Mouse (Mus musculus): ENCODE measurements around the gene Gm20481. TPM values are rescaled to one million over a fixed set of nuclear protein-coding genes. Genes with fewer than 3 reads are reported as not detected.
A peak's percentile ranks its signal among the peaks of the same experiment; 100 is the strongest.
"Not testable (repeated sequence)": the region's sequence is repeated elsewhere in the genome, so short reads cannot be mapped to it uniquely, and the experiment has no call there.

The Gm20481 gene
- polyA plus RNA-seq, 1 experiment from 2014 or later = not detected

DNA sequence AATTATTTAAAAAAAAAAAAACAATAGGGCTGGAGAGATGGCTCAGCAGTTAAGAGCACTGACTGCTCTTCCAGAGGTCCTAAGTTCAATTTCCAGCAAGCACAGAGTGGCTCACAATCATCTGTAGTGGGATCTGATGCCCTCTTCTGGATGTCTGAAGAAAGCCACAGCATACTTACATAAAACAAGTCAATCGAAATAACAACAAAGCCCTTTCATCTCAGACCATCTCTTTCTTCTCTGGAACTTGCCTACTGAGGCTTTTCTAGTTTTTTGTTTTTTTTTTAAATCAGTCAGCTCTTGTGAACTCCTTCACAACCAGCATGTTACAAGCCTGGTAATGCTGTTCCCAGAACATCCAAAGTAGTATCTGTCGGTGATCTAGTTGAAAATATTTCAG is 10.9 kb downstream of the Gm20481 start:
- WGBS = 19% methylated on average over 2 of the region's 2 CpGs
- peak overlapping the region; percentile 65 for H3K4me3 ChIP-seq (replicated peaks; ENCODE audit: low read length)
- H3K4me2 ChIP-seq (replicated peaks) = peak overlapping the region; percentile 96
- H3K4me1 ChIP-seq (replicated peaks; ENCODE audit: control insufficient read depth, insufficient read depth, low read length) = peaks cover 14% of the 10 kb centered on the region
- H3K36me3 ChIP-seq (replicated peaks; ENCODE audit: control insufficient read depth, insufficient read depth) = peaks cover 7% of the 10 kb centered on the region
- ATAC-seq (ENCODE audit: low FRiP score) = no peak
- H3K9ac ChIP-seq = peak overlapping the region; percentile 78
- 0 out of 2 replicates have a peak overlapping the region, but pooled peaks have one; percentile 26 for H3K27ac ChIP-seq
- no peaks in the 10 kb centered on the region for H3K9me3 ChIP-seq (ENCODE audit: control insufficient read depth, low read length)
- peak; percentile 31 for DNase-seq (ENCODE audit: low spot score)
- H3K27me3 ChIP-seq (ENCODE audit: control insufficient read depth, insufficient read depth, low read length) = no peaks in the 10 kb centered on the region

DNA sequence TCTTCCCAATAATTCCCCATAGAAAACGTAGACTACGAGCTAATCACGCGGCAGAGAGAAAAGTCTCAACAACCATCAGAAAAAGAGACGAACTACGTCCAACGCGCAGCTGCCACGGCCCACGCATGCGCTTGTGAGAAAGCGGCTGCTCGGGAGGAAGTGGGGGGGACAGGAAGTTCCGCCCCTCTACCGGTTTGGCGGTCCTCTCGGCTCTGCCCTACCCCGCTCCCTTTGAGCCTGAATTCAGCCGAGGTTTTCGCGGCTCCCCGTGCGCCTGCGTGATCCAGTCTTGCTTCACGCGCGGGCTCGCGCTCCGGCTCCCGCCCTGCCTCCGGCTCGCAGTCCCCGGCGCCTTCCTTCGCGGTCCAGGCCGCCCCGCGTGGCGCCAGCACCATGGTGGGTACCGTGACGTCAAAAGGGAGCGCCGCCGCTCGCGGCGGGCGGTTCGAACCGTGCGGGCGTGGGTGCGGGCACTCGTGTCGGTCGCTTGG is 12.0 kb downstream of the Gm20481 start, which contains the start of gene Lsm2:
Gene Lsm2 (plus strand): TSS at position 173 of the 491 bp plus-strand sequence.
- Histone ChIP-seq H3K36me3 (replicated peaks; ENCODE audit: control insufficient read depth, insufficient read depth) (peaks cover 18% of the 10 kb centered on the region), H3K4me2 (replicated peaks) (peak within 1 kb of the TSS; percentile 96), H3K9me3 (ENCODE audit: control insufficient read depth, low read length) (no peaks in the 10 kb centered on the region), H3K4me1 (replicated peaks; ENCODE audit: control insufficient read depth, insufficient read depth, low read length) (peaks cover 14% of the 10 kb centered on the region), H3K27ac (peak within 1 kb of the TSS; percentile 96), H3K4me3 (replicated peaks; ENCODE audit: low read length) (peak within 1 kb of the TSS; percentile 65), H3K9ac (peak within 1 kb of the TSS; percentile 78), H3K27me3 (ENCODE audit: control insufficient read depth, insufficient read depth, low read length) (no peaks in the 10 kb centered on the region)
- ATAC-seq (ENCODE audit: low FRiP score) = peak; percentile 94
- peak; percentile 89 for DNase-seq (ENCODE audit: low spot score)
- WGBS = under 1% methylated on average over 58 of the region's 58 CpGs

DNA sequence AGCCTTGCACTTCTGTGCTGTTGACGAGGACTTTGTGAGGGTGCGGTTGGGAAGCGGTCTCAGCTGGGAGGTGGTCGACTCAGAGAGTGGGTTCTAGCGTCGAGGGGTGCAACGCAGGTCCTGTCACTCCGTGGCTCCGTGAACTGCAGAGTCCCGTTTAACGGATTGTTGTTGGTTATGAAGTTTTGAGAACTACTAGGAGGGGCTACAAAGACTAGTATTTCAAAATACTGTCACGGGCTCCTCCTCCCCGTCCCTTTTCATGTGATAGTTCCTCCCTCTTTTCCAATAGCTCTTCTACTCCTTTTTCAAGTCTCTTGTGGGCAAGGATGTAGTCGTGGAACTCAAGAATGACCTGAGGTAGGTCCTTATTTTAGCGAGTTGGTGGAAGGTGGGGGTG is 12.6 kb downstream of the Gm20481 start:
- peak overlapping the region; percentile 78 for H3K9ac ChIP-seq
- under 1% methylated on average over 15 of the region's 15 CpGs for WGBS
- peak overlapping the region; percentile 96; the same call in 1 of the 2 replicates for H3K27ac ChIP-seq
- ATAC-seq (ENCODE audit: low FRiP score) (peak; percentile 24; the same call in 1 of the 2 replicates), DNase-seq (ENCODE audit: low spot score) (no peak)
- no peaks in the 10 kb centered on the region for H3K27me3 ChIP-seq (ENCODE audit: control insufficient read depth, insufficient read depth, low read length)
- peaks cover 19% of the 10 kb centered on the region for H3K36me3 ChIP-seq (replicated peaks; ENCODE audit: control insufficient read depth, insufficient read depth)
- peak overlapping the region; percentile 96 for H3K4me2 ChIP-seq (replicated peaks)
- H3K4me3 ChIP-seq (replicated peaks; ENCODE audit: low read length) = peak overlapping the region; percentile 65
- peaks cover 14% of the 10 kb centered on the region for H3K4me1 ChIP-seq (replicated peaks; ENCODE audit: control insufficient read depth, insufficient read depth, low read length)
- H3K9me3 ChIP-seq (ENCODE audit: control insufficient read depth, low read length) = no peaks in the 10 kb centered on the region

DNA sequence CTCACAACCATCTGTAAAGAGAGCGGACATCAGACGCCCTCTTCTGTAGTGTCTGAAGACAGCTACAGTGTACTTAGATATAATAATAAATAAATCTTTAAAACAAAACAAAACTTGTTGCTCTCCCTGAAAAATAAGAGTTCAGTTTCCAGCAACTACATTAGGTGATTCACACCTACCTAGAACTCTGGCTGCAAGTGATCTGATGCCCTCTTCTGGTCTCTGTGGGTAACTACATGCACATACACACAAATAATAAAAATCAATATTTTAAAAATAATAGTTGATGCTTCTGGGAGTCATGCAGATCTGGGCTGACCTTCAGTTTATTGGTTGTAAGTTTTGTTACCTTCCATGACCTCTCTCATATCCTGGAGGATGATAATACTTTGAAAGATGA is 14.5 kb downstream of the Gm20481 start:
- 69% methylated on average over 2 of the region's 2 CpGs for WGBS
- peak; percentile 58 for DNase-seq (ENCODE audit: low spot score)

DNA sequence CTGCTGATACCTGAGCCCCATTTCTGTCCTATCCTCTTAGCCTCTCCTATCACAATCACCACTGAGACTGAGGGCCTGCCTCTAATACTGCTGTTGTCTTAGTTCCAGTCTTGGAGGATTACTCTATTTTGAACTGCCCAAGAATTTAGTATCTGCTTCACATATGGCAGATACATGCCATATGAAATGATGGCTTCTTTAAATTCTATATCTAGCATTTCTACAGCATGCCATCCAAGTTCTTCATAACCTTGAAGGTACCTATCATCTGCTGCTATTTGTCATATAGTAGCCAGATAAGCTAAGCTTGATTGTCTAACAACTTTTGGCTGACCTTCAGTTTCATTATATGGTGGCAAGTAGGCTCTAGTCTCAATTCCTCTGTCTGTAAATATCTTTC is 25.0 kb downstream of the Gm20481 start:
- Histone ChIP-seq H3K36me3 (replicated peaks; ENCODE audit: control insufficient read depth, insufficient read depth) (0 out of 2 replicates have a peak, but pooled peaks cover 5% of the 10 kb centered on the region), H3K4me1 (replicated peaks; ENCODE audit: control insufficient read depth, insufficient read depth, low read length) (no peaks in the 10 kb centered on the region), H3K4me2 (replicated peaks) (no peak overlapping the region), H3K4me3 (replicated peaks; ENCODE audit: low read length) (no peak overlapping the region), H3K27me3 (ENCODE audit: control insufficient read depth, insufficient read depth, low read length) (no peaks in the 10 kb centered on the region), H3K9ac (no peak overlapping the region), H3K27ac (no peak overlapping the region), H3K9me3 (ENCODE audit: control insufficient read depth, low read length) (no peaks in the 10 kb centered on the region)
- ATAC-seq (ENCODE audit: low FRiP score) (no peak), DNase-seq (ENCODE audit: low spot score) (no peak)

More for the DNA sequence above, 14.5 kb downstream of the Gm20481 start:
- Histone ChIP-seq H3K9ac (no peak overlapping the region), H3K27me3 (ENCODE audit: control insufficient read depth, insufficient read depth, low read length) (no peaks in the 10 kb centered on the region), H3K27ac (no peak overlapping the region), H3K9me3 (ENCODE audit: control insufficient read depth, low read length) (no peaks in the 10 kb centered on the region), H3K4me2 (replicated peaks) (no peak overlapping the region), H3K36me3 (replicated peaks; ENCODE audit: control insufficient read depth, insufficient read depth) (peaks cover 26% of the 10 kb centered on the region), H3K4me3 (replicated peaks; ENCODE audit: low read length) (no peak overlapping the region), H3K4me1 (replicated peaks; ENCODE audit: control insufficient read depth, insufficient read depth, low read length) (peaks cover 14% of the 10 kb centered on the region)
- no peak for ATAC-seq (ENCODE audit: low FRiP score)

DNA sequence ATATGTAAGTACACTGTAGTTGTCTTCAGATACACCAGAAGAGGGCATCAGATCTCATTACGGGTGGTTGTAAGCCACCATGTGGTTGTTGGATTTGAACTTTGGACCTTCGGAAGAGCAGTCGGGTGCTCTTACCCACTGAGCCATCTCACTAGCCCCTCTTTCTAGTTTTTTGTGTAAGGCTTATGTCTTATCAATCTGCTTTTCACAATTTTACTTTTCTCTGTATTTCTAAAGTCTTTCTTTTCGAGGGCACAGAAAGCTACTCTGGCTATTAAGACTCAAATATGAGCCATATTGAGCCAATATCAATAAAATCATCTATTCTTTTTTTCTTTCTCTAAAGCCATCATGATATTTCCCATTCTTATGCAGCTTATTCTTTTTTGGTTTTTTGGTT is 25.5 kb downstream of the Gm20481 start:
- not testable (repeated sequence) for DNase-seq (ENCODE audit: low spot score); H3K36me3 ChIP-seq (replicated peaks; ENCODE audit: control insufficient read depth, insufficient read depth); ATAC-seq (ENCODE audit: low FRiP score); H3K9ac ChIP-seq; H3K4me1 ChIP-seq (replicated peaks; ENCODE audit: control insufficient read depth, insufficient read depth, low read length); H3K4me3 ChIP-seq (replicated peaks; ENCODE audit: low read length); H3K9me3 ChIP-seq (ENCODE audit: control insufficient read depth, low read length); H3K4me2 ChIP-seq (replicated peaks); H3K27me3 ChIP-seq (ENCODE audit: control insufficient read depth, insufficient read depth, low read length); H3K27ac ChIP-seq
- 89% methylated on average over 4 of the region's 4 CpGs for WGBS

DNA sequence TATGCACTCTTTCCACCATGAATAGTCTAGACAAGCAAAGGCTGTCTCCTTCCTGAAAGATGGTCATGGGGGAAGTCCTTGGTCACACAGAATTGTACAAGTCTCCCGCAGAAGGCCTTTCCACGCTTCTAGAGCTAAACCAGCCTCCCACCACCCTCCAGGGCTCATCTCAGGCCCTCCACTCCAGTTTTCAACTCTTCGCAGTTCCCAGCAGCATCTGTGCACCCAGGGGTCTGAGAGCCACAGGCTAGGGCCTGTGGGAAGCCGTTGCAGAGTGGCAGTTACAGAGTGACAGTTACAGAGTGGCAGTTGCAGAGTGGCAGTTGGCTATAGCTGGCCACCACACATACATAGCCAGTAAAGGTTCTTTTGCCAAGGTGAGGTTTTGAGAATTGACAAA is 26.2 kb downstream of the Gm20481 start:
- 97% methylated on average over 4 of the region's 4 CpGs for WGBS
- not testable (repeated sequence) for DNase-seq (ENCODE audit: low spot score)

DNA sequence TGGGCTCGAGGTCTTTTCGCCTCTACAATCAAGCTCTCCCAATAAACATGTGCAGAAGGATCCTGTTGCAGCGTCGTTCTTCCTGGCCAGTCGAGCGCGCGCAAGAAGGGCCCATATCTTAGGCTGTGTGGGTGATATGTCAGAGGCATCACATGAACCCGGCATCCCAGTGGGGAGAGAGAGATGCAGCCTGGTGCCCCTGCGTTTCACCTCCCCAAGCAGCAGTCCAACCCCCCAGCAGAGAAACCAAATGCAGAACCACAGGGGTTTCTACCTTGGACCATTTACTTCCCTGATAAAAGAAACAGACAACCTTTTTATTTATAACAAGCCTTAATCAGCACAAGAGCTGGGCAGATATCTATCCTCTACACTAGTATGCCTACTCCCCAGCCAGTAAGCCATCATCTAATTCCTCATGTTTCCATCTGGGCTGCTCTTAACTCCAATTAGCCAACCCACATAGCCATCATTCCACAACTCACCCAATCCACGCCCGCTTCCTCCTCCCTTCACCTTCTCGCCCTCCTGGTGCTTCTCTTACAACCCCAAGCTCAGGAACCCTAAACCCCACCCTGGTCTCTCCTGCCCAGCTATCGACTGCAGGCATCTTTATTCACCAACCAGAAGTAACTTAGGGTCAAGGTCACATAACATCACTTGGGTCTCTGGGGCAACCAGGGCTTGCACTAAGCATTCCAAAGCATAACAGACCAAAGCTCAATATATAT is 26.9 kb downstream of the Gm20481 start:
- Histone ChIP-seq H3K9me3 (ENCODE audit: control insufficient read depth, low read length) (no peaks in the 10 kb centered on the region), H3K9ac (no peak overlapping the region), H3K4me1 (replicated peaks; ENCODE audit: control insufficient read depth, insufficient read depth, low read length) (no peaks in the 10 kb centered on the region), H3K4me2 (replicated peaks) (no peak overlapping the region), H3K27me3 (ENCODE audit: control insufficient read depth, insufficient read depth, low read length) (no peaks in the 10 kb centered on the region), H3K36me3 (replicated peaks; ENCODE audit: control insufficient read depth, insufficient read depth) (no peaks in the 10 kb centered on the region), H3K4me3 (replicated peaks; ENCODE audit: low read length) (no peak overlapping the region), H3K27ac (no peak overlapping the region)
- ATAC-seq (ENCODE audit: low FRiP score) (no peak), DNase-seq (ENCODE audit: low spot score) (no peak)
- 90% methylated on average over 12 of the region's 14 CpGs for WGBS

More for the DNA sequence above, 26.2 kb downstream of the Gm20481 start:
- not testable (repeated sequence) for H3K4me3 ChIP-seq (replicated peaks; ENCODE audit: low read length); H3K27ac ChIP-seq; H3K36me3 ChIP-seq (replicated peaks; ENCODE audit: control insufficient read depth, insufficient read depth); H3K4me2 ChIP-seq (replicated peaks); H3K9me3 ChIP-seq (ENCODE audit: control insufficient read depth, low read length); H3K4me1 ChIP-seq (replicated peaks; ENCODE audit: control insufficient read depth, insufficient read depth, low read length); H3K27me3 ChIP-seq (ENCODE audit: control insufficient read depth, insufficient read depth, low read length); H3K9ac ChIP-seq; ATAC-seq (ENCODE audit: low FRiP score)

DNA sequence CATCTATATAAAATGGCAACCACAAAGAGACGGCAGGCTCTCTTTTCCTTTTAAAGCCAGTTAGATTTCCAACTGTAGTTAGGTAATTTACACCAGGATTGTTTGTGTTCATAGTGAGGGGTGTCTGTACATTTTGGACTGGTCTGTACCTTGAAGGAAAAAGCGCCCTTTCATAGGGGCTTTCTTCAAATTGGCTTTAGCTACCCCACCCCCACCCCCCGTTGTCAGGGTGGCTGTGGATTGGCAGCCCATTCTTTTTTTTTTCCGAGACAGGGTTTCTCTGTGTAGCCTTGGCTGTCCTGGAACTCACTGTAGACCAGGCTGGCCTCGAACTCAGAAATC is 27.4 kb downstream of the Gm20481 start:
- Histone ChIP-seq H3K27ac (no peak overlapping the region), H3K27me3 (ENCODE audit: control insufficient read depth, insufficient read depth, low read length) (no peaks in the 10 kb centered on the region), H3K9ac (no peak overlapping the region), H3K4me2 (replicated peaks) (no peak overlapping the region), H3K4me3 (replicated peaks; ENCODE audit: low read length) (no peak overlapping the region), H3K9me3 (ENCODE audit: control insufficient read depth, low read length) (no peaks in the 10 kb centered on the region), H3K36me3 (replicated peaks; ENCODE audit: control insufficient read depth, insufficient read depth) (no peaks in the 10 kb centered on the region), H3K4me1 (replicated peaks; ENCODE audit: control insufficient read depth, insufficient read depth, low read length) (peaks cover 4% of the 10 kb centered on the region; the same call in 1 of the 2 replicates)
- ATAC-seq (ENCODE audit: low FRiP score) (no peak), DNase-seq (ENCODE audit: low spot score) (no peak)
- WGBS = 85% methylated on average over 5 of the region's 5 CpGs

Data from hindbrain, embryonic 14.5 days (tissue).